Mouse (Mus musculus): ENCODE data around the gene Pde4d. TPM values are rescaled to one million over a fixed set of nuclear protein-coding genes. Genes with fewer than 3 reads are reported as not detected.

Pde4d gene
- polyA plus RNA-seq, 1 experiment from 2014 or later, result 9.8 TPM

DNA sequence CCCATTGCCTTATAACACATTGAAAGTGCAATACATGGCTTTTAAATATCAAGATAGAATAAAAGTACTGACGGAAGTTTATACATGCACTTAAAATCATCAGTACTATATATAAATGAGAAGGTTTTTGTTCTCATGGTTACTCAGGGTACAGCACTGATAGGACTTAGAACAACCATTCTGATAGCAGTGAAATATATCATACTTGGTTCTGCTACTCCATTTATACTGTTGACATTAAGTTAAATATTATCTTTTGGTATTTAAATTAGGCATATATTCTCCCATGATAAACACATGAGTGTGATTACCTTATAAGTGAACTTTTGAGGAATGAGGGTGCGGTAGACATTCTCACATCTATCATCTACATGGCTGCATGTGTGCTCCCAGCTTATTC lies 867.9 kb downstream of the Pde4d start:
- Histone ChIP-seq H3K4me3 (no peak overlapping the region), H3K27me3 (ENCODE audit: poor library complexity, severe bottlenecking) (no peaks in the 10 kb centered on the region), H3K4me1 (peaks cover 8% of the 10 kb centered on the region; the same call in 1 of the 2 replicates), H3K27ac (no peak overlapping the region), H3K9me3 (no peaks in the 10 kb centered on the region), H3K36me3 (replicated peaks) (no peaks in the 10 kb centered on the region)
- WGBS, result 97% methylated on average over 2 of the region's 2 CpGs
- DNase-seq (ENCODE audit: extremely low spot score, low spot score), result no peak

DNA sequence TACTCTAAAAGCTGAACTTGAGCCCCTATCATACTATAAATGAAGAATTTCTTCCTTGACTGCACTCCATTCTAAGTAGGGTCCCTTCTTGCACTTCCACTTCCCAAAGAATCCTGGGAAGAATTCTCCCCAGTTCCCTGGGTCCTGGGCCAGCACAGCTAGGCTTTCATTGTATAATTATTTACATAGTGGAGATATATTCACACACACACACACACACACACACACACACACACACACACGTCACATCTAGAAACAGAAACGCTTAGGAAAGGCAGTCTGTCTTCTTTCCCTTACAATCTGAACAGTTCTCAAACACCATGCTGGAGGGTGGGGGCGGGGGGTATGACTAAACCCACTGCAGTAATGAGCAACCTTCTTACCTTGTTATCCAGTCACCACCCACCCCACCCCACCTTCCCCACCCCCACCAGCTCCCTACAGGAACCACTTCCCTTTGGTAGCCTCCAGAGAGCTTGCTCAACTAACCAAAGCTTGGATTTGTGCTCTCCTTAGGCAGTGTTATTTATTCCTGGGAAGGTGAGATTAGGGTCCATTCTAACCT lies 868.8 kb downstream of the Pde4d start:
- Histone ChIP-seq H3K27me3 (ENCODE audit: poor library complexity, severe bottlenecking) (no peaks in the 10 kb centered on the region), H3K4me1 (peaks cover 8% of the 10 kb centered on the region; the same call in 1 of the 2 replicates), H3K27ac (no peak overlapping the region), H3K4me3 (no peak overlapping the region), H3K9me3 (no peaks in the 10 kb centered on the region), H3K36me3 (replicated peaks) (no peaks in the 10 kb centered on the region)
- 87% methylated on average over 3 of the region's 3 CpGs for WGBS
- DNase-seq (ENCODE audit: extremely low spot score, low spot score), result no peak

GRCm38 (mm10) chr13:109326061-109326460 lies 876.3 kb downstream of the Pde4d start:
- H3K36me3 ChIP-seq (replicated peaks), result no peaks in the 10 kb centered on the region
- H3K4me3 ChIP-seq, result no peak overlapping the region
- H3K27me3 ChIP-seq (ENCODE audit: poor library complexity, severe bottlenecking), result no peaks in the 10 kb centered on the region
- H3K9me3 ChIP-seq, result no peaks in the 10 kb centered on the region
- H3K27ac ChIP-seq, result no peak overlapping the region
- no peak for DNase-seq (ENCODE audit: extremely low spot score, low spot score)
- 87% methylated on average over 5 of the region's 5 CpGs for WGBS
- peaks cover 3% of the 10 kb centered on the region; the same call in 1 of the 2 replicates for H3K4me1 ChIP-seq

GRCm38 (mm10) chr13:109331563-109331962 lies 881.8 kb downstream of the Pde4d start:
- Histone ChIP-seq H3K27ac (no peak overlapping the region), H3K4me3 (no peak overlapping the region), H3K9me3 (no peaks in the 10 kb centered on the region), H3K27me3 (ENCODE audit: poor library complexity, severe bottlenecking) (no peaks in the 10 kb centered on the region), H3K4me1 (peaks cover 3% of the 10 kb centered on the region; the same call in 1 of the 2 replicates), H3K36me3 (replicated peaks) (no peaks in the 10 kb centered on the region)
- DNase-seq (ENCODE audit: extremely low spot score, low spot score), result no peak
- WGBS, result 69% methylated on average over 1 of the region's 1 CpGs

GRCm38 (mm10) chr13:109341902-109342301 lies 892.2 kb downstream of the Pde4d start:
- no peaks in the 10 kb centered on the region for H3K27me3 ChIP-seq (ENCODE audit: poor library complexity, severe bottlenecking)
- H3K4me1 ChIP-seq, result peaks cover 9% of the 10 kb centered on the region
- no peak for DNase-seq (ENCODE audit: extremely low spot score, low spot score)
- no peak overlapping the region for H3K4me3 ChIP-seq
- H3K27ac ChIP-seq, result no peak overlapping the region
- H3K9me3 ChIP-seq, result no peaks in the 10 kb centered on the region
- 82% methylated on average over 3 of the region's 3 CpGs for WGBS
- H3K36me3 ChIP-seq (replicated peaks), result no peaks in the 10 kb centered on the region

GRCm38 (mm10) chr13:109342469-109342868 lies 892.7 kb downstream of the Pde4d start:
- no peak overlapping the region for H3K27ac ChIP-seq
- DNase-seq (ENCODE audit: extremely low spot score, low spot score), result no peak

GRCm38 (mm10) chr13:109343596-109343995 lies 893.8 kb downstream of the Pde4d start:
- Histone ChIP-seq H3K4me3 (no peak overlapping the region), H3K9me3 (no peaks in the 10 kb centered on the region), H3K27ac (no peak overlapping the region), H3K36me3 (replicated peaks) (no peaks in the 10 kb centered on the region), H3K4me1 (peaks cover 16% of the 10 kb centered on the region), H3K27me3 (ENCODE audit: poor library complexity, severe bottlenecking) (no peaks in the 10 kb centered on the region)
- WGBS, result 3% methylated on average over 4 of the region's 4 CpGs
- DNase-seq (ENCODE audit: extremely low spot score, low spot score), result peak; percentile 42

More at GRCm38 (mm10) chr13:109342469-109342868, 892.7 kb downstream of the Pde4d start:
- H3K36me3 ChIP-seq (replicated peaks), result no peaks in the 10 kb centered on the region
- no peaks in the 10 kb centered on the region for H3K9me3 ChIP-seq
- H3K27me3 ChIP-seq (ENCODE audit: poor library complexity, severe bottlenecking), result no peaks in the 10 kb centered on the region
- H3K4me1 ChIP-seq, result peaks cover 9% of the 10 kb centered on the region
- 63% methylated on average over 6 of the region's 6 CpGs for WGBS
- no peak overlapping the region for H3K4me3 ChIP-seq

GRCm38 (mm10) chr13:109347770-109348169 lies 898.0 kb downstream of the Pde4d start:
- H3K9me3 ChIP-seq, result no peaks in the 10 kb centered on the region
- no peak overlapping the region for H3K4me3 ChIP-seq
- no peaks in the 10 kb centered on the region for H3K27me3 ChIP-seq (ENCODE audit: poor library complexity, severe bottlenecking)
- peaks cover 14% of the 10 kb centered on the region for H3K4me1 ChIP-seq
- H3K27ac ChIP-seq, result no peak overlapping the region
- 67% methylated on average over 11 of the region's 11 CpGs for WGBS
- DNase-seq (ENCODE audit: extremely low spot score, low spot score), result no peak
- no peaks in the 10 kb centered on the region for H3K36me3 ChIP-seq (replicated peaks)

DNA sequence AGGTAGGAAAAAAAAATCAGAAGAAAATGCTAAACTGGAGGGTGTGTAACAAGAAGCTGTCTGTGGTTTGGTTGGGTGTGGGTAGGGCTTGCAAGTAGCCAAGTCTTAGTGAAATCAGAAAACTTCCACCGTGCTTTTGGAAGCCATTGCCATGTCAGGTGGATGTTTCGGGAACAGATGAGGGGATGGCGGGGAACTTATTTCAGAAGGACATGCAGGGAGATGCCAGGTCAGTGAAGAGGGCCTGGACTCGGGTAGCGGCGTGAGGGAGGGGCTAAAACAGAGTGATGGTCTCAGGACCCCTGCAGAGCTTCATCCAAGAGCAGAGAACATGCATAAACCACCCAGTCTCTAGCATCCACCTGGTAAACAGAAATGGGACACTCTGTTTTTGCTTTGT lies 898.6 kb downstream of the Pde4d start:
- no peak overlapping the region for H3K27ac ChIP-seq
- H3K36me3 ChIP-seq (replicated peaks), result no peaks in the 10 kb centered on the region
- H3K4me3 ChIP-seq, result no peak overlapping the region
- H3K4me1 ChIP-seq, result peaks cover 13% of the 10 kb centered on the region
- H3K9me3 ChIP-seq, result no peaks in the 10 kb centered on the region
- 86% methylated on average over 6 of the region's 6 CpGs for whole genome bisulfite sequencing
- H3K27me3 ChIP-seq (ENCODE audit: poor library complexity, severe bottlenecking), result no peaks in the 10 kb centered on the region
- DNase-seq (ENCODE audit: extremely low spot score, low spot score), result no peak

- H3K9me3 ChIP-seq, result no peaks in the 10 kb centered on the region
- H3K27ac ChIP-seq, result no peak overlapping the region
- peaks cover 10% of the 10 kb centered on the region for H3K4me1 ChIP-seq
- no peaks in the 10 kb centered on the region for H3K27me3 ChIP-seq (ENCODE audit: poor library complexity, severe bottlenecking)
- H3K4me3 ChIP-seq, result no peak overlapping the region
- H3K36me3 ChIP-seq (replicated peaks), result no peaks in the 10 kb centered on the region
- WGBS, result 85% methylated on average over 7 of the region's 7 CpGs
- no peak for DNase-seq (ENCODE audit: extremely low spot score, low spot score)
Observed at GRCm38 (mm10) chr13:109350100-109350499, 900.4 kb downstream of the Pde4d start.

DNA sequence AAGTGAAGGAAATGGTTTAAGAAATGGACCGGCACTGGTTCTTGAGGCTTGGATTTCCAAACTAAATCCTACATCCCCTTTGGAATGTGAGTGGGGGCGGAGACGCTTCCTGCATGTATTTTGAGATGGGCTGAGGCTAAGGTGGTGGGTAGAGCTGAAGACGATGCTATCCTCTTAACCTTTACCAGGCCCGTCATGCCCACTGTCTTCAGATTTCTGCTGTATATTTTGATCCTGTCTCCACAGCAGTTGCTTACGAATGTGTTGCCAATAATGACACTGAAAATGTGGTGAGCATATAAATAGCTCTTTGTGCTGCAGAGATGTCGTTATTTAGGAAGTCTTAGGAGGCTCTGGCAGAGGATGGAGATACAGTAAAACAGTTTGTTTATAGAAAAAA lies 904.3 kb downstream of the Pde4d start:
- no peak for DNase-seq (ENCODE audit: extremely low spot score, low spot score)
- H3K4me1 ChIP-seq, result peaks cover 3% of the 10 kb centered on the region; the same call in 1 of the 2 replicates
- no peaks in the 10 kb centered on the region for H3K36me3 ChIP-seq (replicated peaks)
- no peaks in the 10 kb centered on the region for H3K9me3 ChIP-seq
- H3K4me3 ChIP-seq, result no peak overlapping the region
- no peaks in the 10 kb centered on the region for H3K27me3 ChIP-seq (ENCODE audit: poor library complexity, severe bottlenecking)
- WGBS, result 86% methylated on average over 7 of the region's 7 CpGs
- no peak overlapping the region for H3K27ac ChIP-seq

- no peaks in the 10 kb centered on the region for H3K4me1 ChIP-seq
- H3K36me3 ChIP-seq (replicated peaks), result no peaks in the 10 kb centered on the region
- no peak for DNase-seq (ENCODE audit: extremely low spot score, low spot score)
- no peak overlapping the region for H3K4me3 ChIP-seq
- H3K27me3 ChIP-seq (ENCODE audit: poor library complexity, severe bottlenecking), result no peaks in the 10 kb centered on the region
- no peaks in the 10 kb centered on the region for H3K9me3 ChIP-seq
- 90% methylated on average over 7 of the region's 7 CpGs for WGBS
- H3K27ac ChIP-seq, result no peak overlapping the region
Observed at GRCm38 (mm10) chr13:109356252-109356651, 906.5 kb downstream of the Pde4d start.

DNA sequence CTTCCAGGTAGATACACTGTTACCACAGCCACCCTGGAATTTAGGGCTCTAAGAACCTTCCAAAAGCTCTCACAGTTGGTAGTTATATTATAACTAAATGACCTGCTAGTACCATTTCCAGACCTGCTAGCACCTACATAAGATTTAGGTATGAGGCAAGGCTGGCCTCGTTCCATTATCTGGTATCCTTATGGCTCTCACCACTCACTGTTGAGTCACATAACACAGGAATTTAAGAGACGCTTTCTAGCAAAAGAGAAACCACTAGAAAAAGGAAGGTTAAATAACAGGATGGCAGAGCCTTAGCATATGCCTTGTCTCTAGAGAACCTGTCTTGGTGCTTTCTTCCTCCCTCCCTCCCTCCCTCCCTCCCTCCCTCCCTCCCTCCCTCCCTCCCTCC lies 910.2 kb downstream of the Pde4d start:
- Histone ChIP-seq H3K27me3 (ENCODE audit: poor library complexity, severe bottlenecking) (no peaks in the 10 kb centered on the region), H3K36me3 (replicated peaks) (no peaks in the 10 kb centered on the region), H3K4me3 (no peak overlapping the region), H3K9me3 (no peaks in the 10 kb centered on the region), H3K27ac (no peak overlapping the region), H3K4me1 (no peaks in the 10 kb centered on the region)
- 85% methylated on average over 2 of the region's 2 CpGs for WGBS
- DNase-seq (ENCODE audit: extremely low spot score, low spot score), result no peak

- H3K4me1 ChIP-seq, result no peaks in the 10 kb centered on the region
- H3K27ac ChIP-seq, result no peak overlapping the region
- no peak for DNase-seq (ENCODE audit: extremely low spot score, low spot score)
- H3K36me3 ChIP-seq (replicated peaks), result no peaks in the 10 kb centered on the region
- no peak overlapping the region for H3K4me3 ChIP-seq
- 97% methylated on average over 6 of the region's 6 CpGs for WGBS
- no peaks in the 10 kb centered on the region for H3K9me3 ChIP-seq
- H3K27me3 ChIP-seq (ENCODE audit: poor library complexity, severe bottlenecking), result no peaks in the 10 kb centered on the region
Observed at GRCm38 (mm10) chr13:109362340-109362739, 912.6 kb downstream of the Pde4d start.

Data from forebrain, embryonic 10.5 days (tissue).